Mouse (Mus musculus): ENCODE data around the gene Thoc7.
A peak's percentile ranks its signal among the peaks of the same experiment; 100 is the strongest.

- TF ChIP-seq CTCF (conservative IDR thresholded peaks at IDR 0.05; ENCODE audit: low read length) (peak; percentile 60), POU5F1 (IDR thresholded peaks at IDR 0.05; ENCODE audit: borderline replicate concordance, low read length) (no peak)
Observed at GRCm38 (mm10) chr14:13917630-13918029, 44.0 kb downstream of the Thoc7 start.

Measured in E14TG2a.4 (cell line).